Mouse (Mus musculus) E14TG2a.4 (cell line): ENCODE data around the gene Khnyn.

ENCODE experiments used
- CTCF ChIP-seq: conservative IDR thresholded peaks from 2 replicates; pipeline ENCODE4 v1.5.1; 2014; ENCODE audit warnings: low read length
- NANOG ChIP-seq: IDR thresholded peaks from 2 replicates; pipeline ENCODE4 v1.6.1; 2014; ENCODE audit warnings: borderline replicate concordance, low read length, mixed read lengths

- TF ChIP-seq CTCF: no peak
- no peak for TF ChIP-seq NANOG
These were observed 7.1 kb upstream of the Khnyn start for GRCm38 (mm10) chr14:55877469-55878315.
